Mouse (Mus musculus): ENCODE measurements around the gene Bbs9. TPM values are rescaled to one million over a fixed set of nuclear protein-coding genes. Genes with fewer than 3 reads are reported as not detected.

Bbs9 gene
- polyA plus RNA-seq, 1 experiment from 2014 or later, result 15.0 TPM

- no peaks in the 10 kb centered on the region; the same call in 1 of the 2 replicates for H3K4me1 ChIP-seq (ENCODE audit: control insufficient read depth, insufficient read depth, low read length)
- no peak overlapping the region for H3K27ac ChIP-seq (replicated peaks; ENCODE audit: low read depth, low read length)
- H3K36me3 ChIP-seq (replicated peaks; ENCODE audit: control insufficient read depth, insufficient read depth, low read depth, low read length), result no peaks in the 10 kb centered on the region
- no peak for DNase-seq (ENCODE audit: low spot score)
- H3K9ac ChIP-seq (replicated peaks; ENCODE audit: low read length), result no peak overlapping the region
- H3K27me3 ChIP-seq (ENCODE audit: control insufficient read depth, insufficient read depth, low read length), result no peaks in the 10 kb centered on the region
- whole genome bisulfite sequencing, result 86% methylated on average over 8 of the region's 8 CpGs
- H3K9me3 ChIP-seq (replicated peaks; ENCODE audit: control insufficient read depth, low read length), result no peaks in the 10 kb centered on the region
- ATAC-seq (replicated peaks; ENCODE audit: insufficient number of reproducible peaks, low FRiP score, low TSS enrichment, low read depth), result no peak
- no peak overlapping the region for H3K4me3 ChIP-seq (ENCODE audit: low read depth, low read length)
- H3K4me2 ChIP-seq (ENCODE audit: low read depth, low read length), result no peak overlapping the region
Observed at GRCm38 (mm10) chr9:22810454-22810853, 334.9 kb downstream of the Bbs9 start.

- H3K9me3 ChIP-seq (replicated peaks; ENCODE audit: control insufficient read depth, low read length), result no peaks in the 10 kb centered on the region
- no peak for DNase-seq (ENCODE audit: low spot score)
- WGBS, result 81% methylated on average over 2 of the region's 2 CpGs
Observed at GRCm38 (mm10) chr9:22811931-22812330, 336.4 kb downstream of the Bbs9 start.

GRCm38 (mm10) chr9:22814407-22815092, 339.0 kb downstream of the Bbs9 start:
- Histone ChIP-seq H3K36me3 (replicated peaks; ENCODE audit: control insufficient read depth, insufficient read depth, low read depth, low read length) (no peaks in the 10 kb centered on the region), H3K27ac (replicated peaks; ENCODE audit: low read depth, low read length) (no peak overlapping the region), H3K4me1 (ENCODE audit: control insufficient read depth, insufficient read depth, low read length) (no peaks in the 10 kb centered on the region; the same call in 1 of the 2 replicates), H3K27me3 (ENCODE audit: control insufficient read depth, insufficient read depth, low read length) (no peaks in the 10 kb centered on the region), H3K9ac (replicated peaks; ENCODE audit: low read length) (no peak overlapping the region), H3K9me3 (replicated peaks; ENCODE audit: control insufficient read depth, low read length) (no peaks in the 10 kb centered on the region), H3K4me3 (ENCODE audit: low read depth, low read length) (no peak overlapping the region), H3K4me2 (ENCODE audit: low read depth, low read length) (no peak overlapping the region)
- WGBS, result 42% methylated on average over 9 of the region's 9 CpGs
- peak; percentile 43 for DNase-seq (ENCODE audit: low spot score)
- ATAC-seq (replicated peaks; ENCODE audit: insufficient number of reproducible peaks, low FRiP score, low TSS enrichment, low read depth), result no peak; the same call in 1 of the 2 replicates

More at GRCm38 (mm10) chr9:22811931-22812330, 336.4 kb downstream of the Bbs9 start:
- no peaks in the 10 kb centered on the region; the same call in 1 of the 2 replicates for H3K4me1 ChIP-seq (ENCODE audit: control insufficient read depth, insufficient read depth, low read length)
- H3K27ac ChIP-seq (replicated peaks; ENCODE audit: low read depth, low read length), result no peak overlapping the region
- H3K4me2 ChIP-seq (ENCODE audit: low read depth, low read length), result no peak overlapping the region
- H3K9ac ChIP-seq (replicated peaks; ENCODE audit: low read length), result no peak overlapping the region
- no peak overlapping the region for H3K4me3 ChIP-seq (ENCODE audit: low read depth, low read length)
- H3K27me3 ChIP-seq (ENCODE audit: control insufficient read depth, insufficient read depth, low read length), result no peaks in the 10 kb centered on the region
- no peaks in the 10 kb centered on the region for H3K36me3 ChIP-seq (replicated peaks; ENCODE audit: control insufficient read depth, insufficient read depth, low read depth, low read length)
- no peak for ATAC-seq (replicated peaks; ENCODE audit: insufficient number of reproducible peaks, low FRiP score, low TSS enrichment, low read depth)

GRCm38 (mm10) chr9:22815093-22815458, 339.6 kb downstream of the Bbs9 start:
- no peaks in the 10 kb centered on the region for H3K36me3 ChIP-seq (replicated peaks; ENCODE audit: control insufficient read depth, insufficient read depth, low read depth, low read length)
- no peaks in the 10 kb centered on the region for H3K27me3 ChIP-seq (ENCODE audit: control insufficient read depth, insufficient read depth, low read length)
- H3K4me1 ChIP-seq (ENCODE audit: control insufficient read depth, insufficient read depth, low read length), result no peaks in the 10 kb centered on the region; the same call in 1 of the 2 replicates
- H3K27ac ChIP-seq (replicated peaks; ENCODE audit: low read depth, low read length), result no peak overlapping the region
- no peak overlapping the region for H3K4me2 ChIP-seq (ENCODE audit: low read depth, low read length)
- 40% methylated on average over 7 of the region's 7 CpGs for WGBS
- DNase-seq (ENCODE audit: low spot score), result no peak
- no peak for ATAC-seq (replicated peaks; ENCODE audit: insufficient number of reproducible peaks, low FRiP score, low TSS enrichment, low read depth)
- no peaks in the 10 kb centered on the region for H3K9me3 ChIP-seq (replicated peaks; ENCODE audit: control insufficient read depth, low read length)
- no peak overlapping the region for H3K9ac ChIP-seq (replicated peaks; ENCODE audit: low read length)
- no peak overlapping the region for H3K4me3 ChIP-seq (ENCODE audit: low read depth, low read length)

- Histone ChIP-seq H3K4me1 (ENCODE audit: control insufficient read depth, insufficient read depth, low read length) (no peaks in the 10 kb centered on the region; the same call in 1 of the 2 replicates), H3K27me3 (ENCODE audit: control insufficient read depth, insufficient read depth, low read length) (no peaks in the 10 kb centered on the region), H3K4me2 (ENCODE audit: low read depth, low read length) (no peak overlapping the region), H3K4me3 (ENCODE audit: low read depth, low read length) (no peak overlapping the region), H3K36me3 (replicated peaks; ENCODE audit: control insufficient read depth, insufficient read depth, low read depth, low read length) (no peaks in the 10 kb centered on the region), H3K9me3 (replicated peaks; ENCODE audit: control insufficient read depth, low read length) (no peaks in the 10 kb centered on the region), H3K27ac (replicated peaks; ENCODE audit: low read depth, low read length) (no peak overlapping the region), H3K9ac (replicated peaks; ENCODE audit: low read length) (no peak overlapping the region)
- DNase-seq (ENCODE audit: low spot score), result no peak
- WGBS, result 81% methylated on average over 6 of the region's 6 CpGs
- no peak for ATAC-seq (replicated peaks; ENCODE audit: insufficient number of reproducible peaks, low FRiP score, low TSS enrichment, low read depth)
Observed at GRCm38 (mm10) chr9:22819539-22819938, 344.0 kb downstream of the Bbs9 start.

- Histone ChIP-seq H3K4me1 (ENCODE audit: control insufficient read depth, insufficient read depth, low read length) (no peaks in the 10 kb centered on the region), H3K36me3 (replicated peaks; ENCODE audit: control insufficient read depth, insufficient read depth, low read depth, low read length) (no peaks in the 10 kb centered on the region), H3K27ac (replicated peaks; ENCODE audit: low read depth, low read length) (no peak overlapping the region), H3K4me3 (ENCODE audit: low read depth, low read length) (no peak overlapping the region), H3K4me2 (ENCODE audit: low read depth, low read length) (no peak overlapping the region), H3K27me3 (ENCODE audit: control insufficient read depth, insufficient read depth, low read length) (no peaks in the 10 kb centered on the region), H3K9me3 (replicated peaks; ENCODE audit: control insufficient read depth, low read length) (no peaks in the 10 kb centered on the region), H3K9ac (replicated peaks; ENCODE audit: low read length) (no peak overlapping the region)
- DNase-seq (ENCODE audit: low spot score) (no peak), ATAC-seq (replicated peaks; ENCODE audit: insufficient number of reproducible peaks, low FRiP score, low TSS enrichment, low read depth) (no peak)
- WGBS, result 33% methylated on average over 6 of the region's 6 CpGs
Observed at GRCm38 (mm10) chr9:22820646-22821185, 345.2 kb downstream of the Bbs9 start.

GRCm38 (mm10) chr9:22822770-22823169, 347.3 kb downstream of the Bbs9 start:
- no peak overlapping the region for H3K4me3 ChIP-seq (ENCODE audit: low read depth, low read length)
- ATAC-seq (replicated peaks; ENCODE audit: insufficient number of reproducible peaks, low FRiP score, low TSS enrichment, low read depth) (no peak), DNase-seq (ENCODE audit: low spot score) (no peak)
- H3K27ac ChIP-seq (replicated peaks; ENCODE audit: low read depth, low read length), result no peak overlapping the region
- H3K9me3 ChIP-seq (replicated peaks; ENCODE audit: control insufficient read depth, low read length), result no peaks in the 10 kb centered on the region
- no peak overlapping the region for H3K9ac ChIP-seq (replicated peaks; ENCODE audit: low read length)
- H3K4me2 ChIP-seq (ENCODE audit: low read depth, low read length), result no peak overlapping the region
- H3K4me1 ChIP-seq (ENCODE audit: control insufficient read depth, insufficient read depth, low read length), result no peaks in the 10 kb centered on the region
- H3K36me3 ChIP-seq (replicated peaks; ENCODE audit: control insufficient read depth, insufficient read depth, low read depth, low read length), result no peaks in the 10 kb centered on the region
- no peaks in the 10 kb centered on the region for H3K27me3 ChIP-seq (ENCODE audit: control insufficient read depth, insufficient read depth, low read length)
- WGBS, result 67% methylated on average over 5 of the region's 5 CpGs

GRCm38 (mm10) chr9:22823856-22824255, 348.3 kb downstream of the Bbs9 start:
- no peak for DNase-seq (ENCODE audit: low spot score)
- no peak overlapping the region for H3K27ac ChIP-seq (replicated peaks; ENCODE audit: low read depth, low read length)
- H3K4me2 ChIP-seq (ENCODE audit: low read depth, low read length), result no peak overlapping the region
- no peak overlapping the region for H3K9ac ChIP-seq (replicated peaks; ENCODE audit: low read length)
- H3K36me3 ChIP-seq (replicated peaks; ENCODE audit: control insufficient read depth, insufficient read depth, low read depth, low read length), result no peaks in the 10 kb centered on the region
- H3K9me3 ChIP-seq (replicated peaks; ENCODE audit: control insufficient read depth, low read length), result no peaks in the 10 kb centered on the region
- no peak overlapping the region for H3K4me3 ChIP-seq (ENCODE audit: low read depth, low read length)
- H3K27me3 ChIP-seq (ENCODE audit: control insufficient read depth, insufficient read depth, low read length), result no peaks in the 10 kb centered on the region
- H3K4me1 ChIP-seq (ENCODE audit: control insufficient read depth, insufficient read depth, low read length), result no peaks in the 10 kb centered on the region
- ATAC-seq (replicated peaks; ENCODE audit: insufficient number of reproducible peaks, low FRiP score, low TSS enrichment, low read depth), result no peak
- WGBS, result 61% methylated on average over 3 of the region's 3 CpGs
